In genomic region chr6:92617183-92617582, GRCm38 (mm10) we compare ENCODE assay signal across 17 mouse cellular contexts.
"Had no signal": no experiment of that assay in that cellular context is flagged by ENCODE, and none has a peak within 500 bp of the region (broad histone marks: within the 10 kb centered on the region; RNA-seq: fewer than 3 reads in every experiment).

No protein-coding gene starts in this region.

- H3K27ac ChIP-seq: midbrain, embryonic 10.5 days; midbrain, embryonic 12.5 days; neural tube, embryonic 13.5 days; neural tube, embryonic 15.5 days had no signal

- H3K9me3 ChIP-seq: midbrain, embryonic 12.5 days; neural tube, embryonic 15.5 days had no signal

- H3K9ac ChIP-seq: lung, embryonic 14.5 days; midbrain, embryonic 12.5 days; neural tube, embryonic 13.5 days; neural tube, embryonic 15.5 days had no signal

- H3K4me3 ChIP-seq: midbrain, embryonic 10.5 days; midbrain, embryonic 12.5 days; myocyte; neural tube, embryonic 13.5 days; neural tube, embryonic 15.5 days had no signal

- ATAC-seq: midbrain, embryonic 16.5 days had no signal

- H3K36me3 ChIP-seq: midbrain, embryonic 10.5 days; midbrain, embryonic 12.5 days had no signal

- H3K4me2 ChIP-seq: lung, embryonic 14.5 days; midbrain, embryonic 12.5 days; neural tube, embryonic 13.5 days; neural tube, embryonic 15.5 days had no signal

- DNase-seq: lung, adult 18-20 months; lung, embryonic 14.5 days; lung, postnatal 10 days; lung, postnatal 4 days; midbrain, embryonic 14.5 days; retina, postnatal 1 day; right cerebral cortex, adult 18-20 months; spleen, adult 18-20 months; thymus, adult 18-20 months; thymus, postnatal 14 days; thymus, postnatal 36 days had no signal

- H3K4me1 ChIP-seq: midbrain, embryonic 12.5 days; neural tube, embryonic 13.5 days had no signal

- H3K27me3 ChIP-seq: midbrain, embryonic 12.5 days; neural tube, embryonic 13.5 days; neural tube, embryonic 15.5 days had no signal
